Mouse (Mus musculus) bone marrow macrophage, adult 2 months (primary cell): ENCODE data around the gene Klf6. TPM values are rescaled to one million over a fixed set of nuclear protein-coding genes. Genes with fewer than 3 reads are reported as not detected.

Source experiments
- H3K27ac ChIP-seq: 2 replicates; pipeline ENCODE4 v1.5.1; 2012; ENCODE audit warnings: low read depth, low read length; ENCODE audit not compliant: insufficient read depth
- H3K4me1 ChIP-seq: 2 replicates; pipeline ENCODE4 v1.6.1; 2012; ENCODE audit warnings: low read length; ENCODE audit not compliant: control insufficient read depth, insufficient read depth
- H3K4me3 ChIP-seq: 2 replicates; pipeline ENCODE4 v1.5.1; 2012; ENCODE audit warnings: mild to moderate bottlenecking, low read length, moderate library complexity; ENCODE audit not compliant: insufficient read depth
- CTCF ChIP-seq: IDR thresholded peaks from 2 replicates; pipeline ENCODE4 v1.5.1; 2012; ENCODE audit warnings: low read depth, mild to moderate bottlenecking, low read length, moderate library complexity
- POLR2A ChIP-seq: IDR thresholded peaks from 2 replicates; pipeline ENCODE4 v1.6.1; 2012; ENCODE audit warnings: mild to moderate bottlenecking, low read depth, low read length, borderline replicate concordance
- polyA plus RNA-seq: library from polyadenylated mRNA; stranded (reverse); fragments of >200 nt; gene quantifications from 2 replicates; pipeline ENCODE4 v1.2.4, GENCODE M21; 2012; ENCODE audit not compliant: missing spikeins, insufficient read depth, insufficient read length

Klf6 gene
- polyA plus RNA-seq, 1 experiment, result 174 TPM

GRCm38 (mm10) chr13:5870382-5871272 is 9.3 kb downstream of the Klf6 start:
- Histone ChIP-seq H3K27ac (peak overlapping the region; percentile 93), H3K4me1 (peaks cover 69% of the 10 kb centered on the region), H3K4me3 (peak overlapping the region; percentile 41)
- TF ChIP-seq POLR2A (no peak), CTCF (no peak)

GRCm38 (mm10) chr13:5871414-5871813 is 10.1 kb downstream of the Klf6 start:
- no peak for TF ChIP-seq CTCF
- no peak for TF ChIP-seq POLR2A
- Histone ChIP-seq H3K27ac (peak overlapping the region; percentile 93), H3K4me1 (peaks cover 68% of the 10 kb centered on the region), H3K4me3 (peak overlapping the region; percentile 44)

GRCm38 (mm10) chr13:5873681-5874080 is 12.4 kb downstream of the Klf6 start:
- H3K4me3 ChIP-seq, result no peak overlapping the region
- peaks cover 50% of the 10 kb centered on the region for H3K4me1 ChIP-seq
- TF ChIP-seq POLR2A (no peak), CTCF (no peak)
- H3K27ac ChIP-seq, result peak overlapping the region; percentile 67

GRCm38 (mm10) chr13:5875478-5875877 is 14.2 kb downstream of the Klf6 start:
- H3K4me3 ChIP-seq, result no peak overlapping the region
- TF ChIP-seq CTCF (no peak), POLR2A (no peak)
- peaks cover 45% of the 10 kb centered on the region for H3K4me1 ChIP-seq
- peak overlapping the region; percentile 82 for H3K27ac ChIP-seq

- H3K27ac ChIP-seq, result no peak overlapping the region
- H3K4me1 ChIP-seq, result peaks cover 29% of the 10 kb centered on the region
- no peak overlapping the region for H3K4me3 ChIP-seq
- TF ChIP-seq CTCF (no peak), POLR2A (no peak)
Measured at GRCm38 (mm10) chr13:5878748-5879147, 17.5 kb downstream of the Klf6 start.

GRCm38 (mm10) chr13:5886810-5887209 is 25.5 kb downstream of the Klf6 start:
- H3K27ac ChIP-seq, result no peak overlapping the region
- H3K4me3 ChIP-seq, result no peak overlapping the region
- peaks cover 25% of the 10 kb centered on the region for H3K4me1 ChIP-seq
- TF ChIP-seq CTCF (no peak), POLR2A (no peak)

- Histone ChIP-seq H3K4me3 (peak overlapping the region; percentile 45), H3K27ac (peak overlapping the region; percentile 98)
- TF ChIP-seq CTCF (no peak), POLR2A (no peak)
Measured at GRCm38 (mm10) chr13:5888164-5888563, 26.9 kb downstream of the Klf6 start.

GRCm38 (mm10) chr13:5888731-5889130 is 27.4 kb downstream of the Klf6 start:
- Histone ChIP-seq H3K27ac (peak overlapping the region; percentile 98), H3K4me3 (peak overlapping the region; percentile 45; the same call in 1 of the 2 replicates), H3K4me1 (peaks cover 31% of the 10 kb centered on the region)
- no peak for TF ChIP-seq CTCF
- no peak for TF ChIP-seq POLR2A

More at GRCm38 (mm10) chr13:5888164-5888563, 26.9 kb downstream of the Klf6 start:
- peaks cover 29% of the 10 kb centered on the region for H3K4me1 ChIP-seq

- TF ChIP-seq POLR2A (no peak), CTCF (no peak)
- Histone ChIP-seq H3K4me1 (peaks cover 36% of the 10 kb centered on the region), H3K4me3 (no peak overlapping the region), H3K27ac (no peak overlapping the region)
Measured at GRCm38 (mm10) chr13:5890035-5890434, 28.8 kb downstream of the Klf6 start.
